Mouse (Mus musculus) spleen, adult 2 months (tissue): ENCODE measurements around the gene Spib.

Experiments used
- CTCF ChIP-seq: fragments of 200-500 bp; IDR thresholded peaks from 2 replicates; pipeline ENCODE4 v1.5.1; 2011; ENCODE audit warnings: mild to moderate bottlenecking, inconsistent platforms; ENCODE audit not compliant: insufficient read depth, insufficient read length, insufficient replicate concordance; ENCODE audit errors: extremely low read depth
- POLR2A ChIP-seq: fragments of 200-500 bp; IDR thresholded peaks from 2 replicates; pipeline ENCODE4 v1.6.1; 2011; ENCODE audit warnings: low read depth, low read length, inconsistent platforms

GRCm38 (mm10) chr7:44490281-44490680 is 41.6 kb downstream of the Spib start:
- no peak for TF ChIP-seq CTCF
- no peak for TF ChIP-seq POLR2A
